Mouse (Mus musculus) layer of hippocampus, adult 2 months (tissue): ENCODE measurements at regions not wholly inside any gene's neighbourhood (a gene's known extent, or its start where the extent isn't known, plus 50 kb on each side); places are given as distances from the start of the nearest gene placed in this dataset.
"Not testable (repeated sequence)": the region's sequence is repeated elsewhere in the genome, so short reads cannot be mapped to it uniquely, and the experiment has no call there.

Source experiments
- DNase-seq, 2 experiments: peaks; one replicate each; pipeline ENCODE4 v3.0.0; 2022; ENCODE audit warnings: low spot score in 2 of 2
- H3K27ac ChIP-seq: fragments of 200-600 bp; 2 replicates; pipeline ENCODE4 v1.8.1; 2022
- H3K4me3 ChIP-seq: fragments of 200-600 bp; 2 replicates; pipeline ENCODE4 v1.8.1; 2022; ENCODE audit warnings: mild to moderate bottlenecking
- CTCF ChIP-seq: fragments of 200-600 bp; conservative IDR thresholded peaks from 2 replicates; pipeline ENCODE4 v1.8.1; 2022; ENCODE audit warnings: antibody characterized with exemption, mild to moderate bottlenecking, moderate library complexity

- TF ChIP-seq CTCF: no peak
- Histone ChIP-seq H3K4me3 (no peak overlapping the region), H3K27ac (no peak overlapping the region)
- no peak for DNase-seq
Observed at GRCm38 (mm10) chr3:21768081-21768480, 308.4 kb upstream of the Tbl1xr1 start.

DNA sequence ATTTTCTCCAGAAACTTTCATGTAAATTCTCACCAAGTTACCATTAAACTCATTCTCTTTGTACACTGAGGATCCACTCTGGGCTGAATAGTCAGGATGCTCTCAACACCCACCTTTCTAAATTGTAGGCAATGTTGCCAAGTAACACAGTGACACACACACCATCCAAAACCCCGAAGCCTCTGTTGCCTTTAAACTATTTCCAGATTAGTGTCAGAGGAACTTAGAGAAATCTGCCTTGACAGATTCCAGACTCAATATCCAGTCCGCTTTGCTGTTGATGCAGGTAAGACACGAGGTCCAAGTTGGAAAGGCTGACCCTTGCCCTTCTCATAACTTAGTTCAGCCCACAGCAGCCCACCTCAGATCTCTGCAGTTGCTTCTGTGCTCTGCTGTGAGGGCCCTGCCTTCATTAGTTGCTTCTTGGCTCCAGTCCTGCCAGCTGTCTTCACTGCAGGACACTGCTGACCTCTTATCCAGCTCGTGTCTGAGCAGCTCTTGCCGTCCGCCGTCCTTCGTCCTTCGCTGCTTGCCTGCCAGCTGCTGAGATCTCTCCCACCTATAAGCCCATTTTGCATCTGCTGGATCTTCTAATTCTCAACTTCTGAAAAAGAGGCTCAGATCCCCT lies 306.4 kb upstream of the Tbl1xr1 start:
- TF ChIP-seq CTCF: no peak
- DNase-seq: no peak

GRCm38 (mm10) chr3:21771752-21772298 lies 304.6 kb upstream of the Tbl1xr1 start:
- no peak overlapping the region for H3K4me3 ChIP-seq
- DNase-seq: peak; percentile 10 to 26
- H3K27ac ChIP-seq: no peak overlapping the region
- no peak for TF ChIP-seq CTCF

More for the DNA sequence above, 306.4 kb upstream of the Tbl1xr1 start:
- Histone ChIP-seq H3K27ac (no peak overlapping the region), H3K4me3 (no peak overlapping the region)

DNA sequence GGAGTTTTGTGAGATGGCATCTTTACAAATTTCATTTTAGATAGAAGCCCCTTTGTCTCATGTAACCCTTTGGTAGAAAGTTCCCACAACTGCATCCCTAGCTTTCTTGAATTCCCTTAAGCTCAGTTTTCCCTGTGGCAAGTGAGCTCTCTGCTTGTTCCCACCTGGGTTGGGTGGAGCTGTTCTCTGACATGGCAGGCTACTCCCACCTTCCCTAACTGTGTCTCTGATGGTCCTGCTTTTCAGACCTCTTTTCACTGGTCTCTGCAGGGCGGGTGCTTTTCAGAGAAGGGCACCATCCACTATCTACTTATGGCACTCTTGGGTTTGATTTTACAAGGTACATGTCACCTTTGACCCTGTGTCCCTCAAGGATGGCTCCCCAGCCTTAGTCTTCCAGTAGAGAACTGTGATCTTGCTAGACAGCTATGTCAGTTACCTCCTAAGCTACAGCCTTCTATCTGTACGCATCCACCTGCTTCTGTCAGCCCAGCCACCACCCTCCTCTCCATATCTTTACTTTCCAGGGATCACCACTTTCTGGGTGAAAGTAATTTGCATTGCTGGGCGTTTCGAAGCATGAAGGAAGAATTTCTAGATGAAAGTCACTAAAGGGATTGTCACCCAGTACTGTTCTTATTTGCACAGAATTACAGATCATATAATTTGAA lies 302.1 kb upstream of the Tbl1xr1 start:
- TF ChIP-seq CTCF: no peak
- Histone ChIP-seq H3K4me3 (no peak overlapping the region), H3K27ac (no peak overlapping the region)
- no peak for DNase-seq

- TF ChIP-seq CTCF: no peak
- no peak overlapping the region for H3K4me3 ChIP-seq
- DNase-seq: no peak
- no peak overlapping the region for H3K27ac ChIP-seq
Observed at GRCm38 (mm10) chr3:21778789-21779188, 297.7 kb upstream of the Tbl1xr1 start.

DNA sequence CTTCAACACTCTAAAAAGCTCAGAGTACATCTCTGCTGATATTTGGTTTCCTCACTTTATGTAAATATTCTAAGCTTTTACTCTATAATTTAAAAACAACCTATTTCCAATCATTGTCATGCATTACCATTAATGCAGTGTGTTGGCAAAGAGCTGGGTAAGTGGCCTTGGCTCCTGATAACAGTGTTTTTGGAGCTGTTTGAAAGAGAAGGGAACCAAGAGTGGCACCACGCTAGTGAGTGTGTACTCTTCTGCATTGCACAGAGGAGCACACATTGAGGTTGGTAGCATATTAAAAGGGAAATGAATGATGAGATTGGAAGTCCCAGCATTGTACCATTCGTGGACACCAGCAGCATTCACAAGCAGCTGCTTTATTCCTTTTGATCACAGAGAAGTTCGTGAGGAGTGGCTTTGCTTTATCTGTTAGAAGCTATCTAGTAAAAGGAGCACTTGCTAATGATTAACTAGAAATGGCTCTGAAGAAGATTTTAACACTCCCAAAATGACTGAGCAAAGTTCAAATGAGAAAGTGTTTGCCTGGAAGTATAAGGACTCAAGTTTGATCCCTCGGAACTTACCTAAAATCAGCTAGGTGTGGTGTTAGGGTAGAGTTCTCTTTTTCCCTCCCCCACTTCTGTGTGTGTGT lies 284.3 kb upstream of the Tbl1xr1 start:
- Histone ChIP-seq H3K4me3 (no peak overlapping the region), H3K27ac (no peak overlapping the region)
- DNase-seq: no peak
- TF ChIP-seq CTCF: no peak

DNA sequence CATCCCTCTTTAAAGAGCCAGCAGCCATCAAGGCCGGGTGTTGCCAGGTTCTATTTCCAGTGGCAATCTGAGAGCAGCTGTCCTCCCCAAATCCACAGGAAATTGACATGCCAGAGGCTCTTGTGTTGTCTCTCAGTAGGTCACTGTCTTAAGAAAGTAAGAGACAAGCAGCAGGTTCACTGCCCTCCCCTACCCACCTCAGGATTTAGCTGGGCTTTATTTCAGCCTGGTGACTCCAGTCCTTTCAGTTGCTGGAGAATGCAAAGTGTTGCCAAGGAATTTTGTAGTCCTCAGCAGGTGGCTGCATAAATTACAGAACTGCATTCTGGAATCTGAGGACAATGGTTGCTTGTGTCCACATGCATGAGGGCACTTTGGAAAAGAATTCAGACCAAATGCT lies 278.3 kb upstream of the Tbl1xr1 start:
- no peak overlapping the region for H3K27ac ChIP-seq
- no peak overlapping the region for H3K4me3 ChIP-seq
- DNase-seq: no peak
- no peak for TF ChIP-seq CTCF

DNA sequence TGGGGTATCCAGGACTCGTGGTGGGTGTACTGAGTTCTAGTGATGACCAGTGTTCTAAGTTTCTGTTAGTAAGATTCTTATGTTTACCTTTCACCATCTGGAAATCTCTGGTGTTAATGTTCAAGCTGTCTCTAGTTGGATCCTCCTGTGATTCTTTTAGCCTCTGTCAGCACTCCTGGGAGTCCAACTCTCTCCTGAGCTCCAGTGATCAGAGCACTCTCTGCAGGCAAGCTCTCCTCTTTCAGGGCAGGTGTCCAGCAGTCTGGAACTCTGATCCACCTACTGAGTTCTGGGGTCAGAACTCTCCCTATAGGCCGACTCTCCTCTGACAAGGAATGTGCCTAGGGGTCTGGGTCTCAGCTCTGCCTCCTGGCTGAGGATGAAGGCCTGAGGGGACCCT lies 272.6 kb upstream of the Tbl1xr1 start:
- H3K27ac ChIP-seq, H3K4me3 ChIP-seq, DNase-seq: not testable (repeated sequence)

DNA sequence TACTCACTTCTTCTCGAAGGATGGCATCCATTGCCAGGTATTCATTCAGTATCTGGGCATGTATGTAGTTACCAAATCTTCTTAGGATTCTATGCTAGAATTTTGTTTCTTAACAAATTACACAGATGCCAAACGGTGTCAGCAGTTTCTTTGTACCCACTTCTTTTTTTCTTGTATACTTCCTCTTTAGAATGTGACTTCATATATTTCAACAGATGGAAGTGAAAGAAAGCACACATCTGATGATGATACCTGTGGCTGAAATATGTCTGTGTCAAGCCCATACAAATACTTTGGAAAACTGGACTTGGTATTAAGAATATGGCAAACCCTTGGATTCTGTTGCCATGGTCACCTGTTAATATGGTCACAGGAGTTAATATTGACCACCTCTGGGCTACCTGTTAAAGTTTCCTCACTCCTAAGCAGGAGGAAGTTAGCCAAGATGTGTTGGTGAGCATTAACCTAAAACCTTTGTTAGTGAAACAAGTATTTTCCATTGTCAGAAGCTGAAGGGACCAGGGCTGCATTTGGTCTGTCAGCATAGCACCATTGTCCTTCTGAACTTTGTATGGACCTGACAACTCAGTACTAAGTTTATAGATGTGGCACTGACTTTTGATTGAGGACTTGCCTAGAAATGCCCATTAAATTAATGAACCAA lies 269.8 kb upstream of the Tbl1xr1 start:
- TF ChIP-seq CTCF: no peak
- no peak overlapping the region for H3K27ac ChIP-seq
- DNase-seq: no peak
- no peak overlapping the region for H3K4me3 ChIP-seq

GRCm38 (mm10) chr3:21808539-21808938 lies 267.9 kb upstream of the Tbl1xr1 start:
- no peak for TF ChIP-seq CTCF
- H3K27ac ChIP-seq: no peak overlapping the region
- no peak for DNase-seq
- H3K4me3 ChIP-seq: no peak overlapping the region

GRCm38 (mm10) chr3:21809769-21810470 lies 266.5 kb upstream of the Tbl1xr1 start:
- TF ChIP-seq CTCF: no peak
- no peak overlapping the region for H3K4me3 ChIP-seq
- DNase-seq: no peak
- H3K27ac ChIP-seq: no peak overlapping the region

GRCm38 (mm10) chr3:21813401-21813800 lies 263.1 kb upstream of the Tbl1xr1 start:
- no peak for TF ChIP-seq CTCF
- H3K27ac ChIP-seq: no peak overlapping the region

More at GRCm38 (mm10) chr3:21813401-21813800, 263.1 kb upstream of the Tbl1xr1 start:
- DNase-seq: no peak
- no peak overlapping the region for H3K4me3 ChIP-seq
